Mouse (Mus musculus) MEL (cell line): Measurements from ENCODE around the gene Medag. TPM values are rescaled to one million over a fixed set of nuclear protein-coding genes. Genes with fewer than 3 reads are reported as not detected.

Experiments used
- DNase-seq: peaks from one replicate; pipeline ENCODE4 v3.0.0; 2011; ENCODE audit warnings: low read depth, low spot score
- H3K27ac ChIP-seq: 2 replicates; pipeline ENCODE4 v1.5.1; 2012; ENCODE audit warnings: low read depth, mild to moderate bottlenecking, control low read depth, low read length, moderate library complexity; ENCODE audit not compliant: control insufficient read depth
- H3K27me3 ChIP-seq, 2 experiments: fragments of 150-350 bp in 1 of 2; sonication (generic) in 1 of 2; 2 replicates each; pipeline ENCODE4 v1.6.1; 2012; ENCODE audit warnings: low read length in 2 of 2, mild to moderate bottlenecking in 2 of 2, improper control_type of control experiment in 1 of 2, moderate library complexity in 1 of 2; ENCODE audit not compliant: insufficient read depth in 2 of 2, control insufficient read depth in 1 of 2
- H3K36me3 ChIP-seq, 2 experiments: 2 replicates each; pipeline ENCODE4 v1.6.1; 2012 to 2014; ENCODE audit warnings: low read length in 2 of 2, improper control_type of control experiment in 1 of 2, inconsistent platforms in 1 of 2, mild to moderate bottlenecking in 1 of 2; ENCODE audit not compliant: insufficient read depth in 2 of 2, control insufficient read depth in 1 of 2
- H3K4me1 ChIP-seq, 2 experiments: fragments of 150-350 bp in 1 of 2; sonication (generic) in 1 of 2; 2 replicates each; pipeline ENCODE4 v1.6.1; 2012; ENCODE audit warnings: low read length in 2 of 2, improper control_type of control experiment in 1 of 2, mild to moderate bottlenecking in 1 of 2; ENCODE audit not compliant: insufficient read depth in 2 of 2, control insufficient read depth in 1 of 2
- H3K4me3 ChIP-seq, 2 experiments: fragments of 150-350 bp in 1 of 2; sonication (generic) in 1 of 2; 2 replicates each; pipeline ENCODE4 v1.5.1; 2012; ENCODE audit warnings: low read depth in 2 of 2, low read length in 2 of 2, mild to moderate bottlenecking in 2 of 2, moderate library complexity in 2 of 2, control low read depth in 1 of 2, improper control_type of control experiment in 1 of 2; ENCODE audit not compliant: control insufficient read depth in 1 of 2, insufficient read depth in 1 of 2
- H3K79me2 ChIP-seq: 2 replicates; pipeline ENCODE4 v1.6.1; 2012; ENCODE audit warnings: mild to moderate bottlenecking, low read length, moderate library complexity; ENCODE audit not compliant: control insufficient read depth, poor library complexity, insufficient read depth
- H3K9ac ChIP-seq: 2 replicates; pipeline ENCODE4 v1.6.1; 2012; ENCODE audit warnings: low read depth, mild to moderate bottlenecking, control low read depth, low read length, moderate library complexity; ENCODE audit not compliant: control insufficient read depth, poor library complexity, severe bottlenecking
- H3K9me3 ChIP-seq: fragments of 150-350 bp; sonication (generic); replicated peaks from 2 replicates; pipeline ENCODE4 v1.6.1; 2012; ENCODE audit warnings: mild to moderate bottlenecking, low read length, improper control_type of control experiment, moderate library complexity; ENCODE audit not compliant: insufficient read depth
- BHLHE40 ChIP-seq: IDR thresholded peaks from 2 replicates; pipeline ENCODE4 v1.6.1; 2012; ENCODE audit warnings: low read depth, mild to moderate bottlenecking, inconsistent platforms, low read length, improper control_type of control experiment, borderline replicate concordance
- CTCF ChIP-seq, 3 experiments: IDR thresholded peaks in 2 of 3; conservative IDR thresholded peaks in 1 of 3; 2 replicates each; pipeline ENCODE4 v1.5.1; 2011 to 2012; ENCODE audit warnings: low read length in 3 of 3, low read depth in 2 of 3, mild to moderate bottlenecking in 2 of 3, improper control_type of control experiment in 1 of 3, inconsistent platforms in 1 of 3, mixed read lengths in 1 of 3, moderate library complexity in 1 of 3; ENCODE audit not compliant: control insufficient read depth in 1 of 3, insufficient read depth in 1 of 3, poor library complexity in 1 of 3, severe bottlenecking in 1 of 3
- E2F4 ChIP-seq: IDR thresholded peaks from 2 replicates; pipeline ENCODE4 v1.6.1; 2011; ENCODE audit warnings: low read depth, low read length, improper control_type of control experiment, borderline replicate concordance
- ELF1 ChIP-seq: IDR thresholded peaks from 2 replicates; pipeline ENCODE4 v1.6.1; 2014; ENCODE audit warnings: low read depth, mild to moderate bottlenecking, inconsistent platforms, low read length, improper control_type of control experiment, moderate library complexity
- EP300 ChIP-seq, 2 experiments: IDR thresholded peaks; 2 replicates each; pipeline ENCODE4 v1.6.1; 2011; ENCODE audit warnings: improper control_type of control experiment in 2 of 2, low read length in 2 of 2, low read depth in 1 of 2, mild to moderate bottlenecking in 1 of 2
- GABPA ChIP-seq: IDR thresholded peaks from 2 replicates; pipeline ENCODE4 v1.6.1; 2012; ENCODE audit warnings: low read depth, mild to moderate bottlenecking, inconsistent platforms, low read length, improper control_type of control experiment, moderate library complexity
- GATA1 ChIP-seq: IDR thresholded peaks from 2 replicates; pipeline ENCODE4 v1.6.1; 2011; ENCODE audit warnings: low read depth, low read length, improper control_type of control experiment
- HCFC1 ChIP-seq: IDR thresholded peaks from 2 replicates; pipeline ENCODE4 v1.6.1; 2012; ENCODE audit warnings: low read depth, mild to moderate bottlenecking, inconsistent platforms, low read length, improper control_type of control experiment, moderate library complexity
- JUND ChIP-seq: IDR thresholded peaks from 2 replicates; pipeline ENCODE4 v1.6.1; 2011; ENCODE audit warnings: low read depth, mild to moderate bottlenecking, improper control_type of control experiment, low read length
- KAT2A ChIP-seq: conservative IDR thresholded peaks from 2 replicates; pipeline ENCODE4 v1.6.1; 2012; ENCODE audit warnings: low read depth, low read length, improper control_type of control experiment, inconsistent platforms
- MAFK ChIP-seq: IDR thresholded peaks from 2 replicates; pipeline ENCODE4 v1.6.1; 2011; ENCODE audit warnings: low read depth, mild to moderate bottlenecking, low read length, improper control_type of control experiment, borderline replicate concordance
- MEF2A ChIP-seq: IDR thresholded peaks from 2 replicates; pipeline ENCODE4 v1.6.1; 2014; ENCODE audit warnings: low read depth, mild to moderate bottlenecking, inconsistent platforms, low read length, improper control_type of control experiment; ENCODE audit not compliant: poor library complexity, insufficient replicate concordance, severe bottlenecking; ENCODE audit errors: extremely low read depth
- MXI1 ChIP-seq: IDR thresholded peaks from 2 replicates; pipeline ENCODE4 v1.6.1; 2011; ENCODE audit warnings: mild to moderate bottlenecking, low read depth, low read length, improper control_type of control experiment
- NELFE ChIP-seq: IDR thresholded peaks from 2 replicates; pipeline ENCODE4 v1.6.1; 2011; ENCODE audit warnings: low read depth, low read length, improper control_type of control experiment
- RAD21 ChIP-seq: IDR thresholded peaks from 2 replicates; pipeline ENCODE4 v1.6.1; 2011; ENCODE audit warnings: mild to moderate bottlenecking, low read depth, low read length, improper control_type of control experiment
- RCOR1 ChIP-seq: IDR thresholded peaks from 2 replicates; pipeline ENCODE4 v1.6.1; 2012; ENCODE audit warnings: low read depth, mild to moderate bottlenecking, inconsistent platforms, low read length, improper control_type of control experiment
- SMC3 ChIP-seq: IDR thresholded peaks from 2 replicates; pipeline ENCODE4 v1.6.1; 2011; ENCODE audit warnings: low read depth, low read length, improper control_type of control experiment
- TCF12 ChIP-seq: IDR thresholded peaks from 2 replicates; pipeline ENCODE4 v1.6.1; 2014; ENCODE audit warnings: low read depth, mild to moderate bottlenecking, inconsistent platforms, low read length, improper control_type of control experiment, moderate library complexity
- UBTF ChIP-seq: IDR thresholded peaks from 2 replicates; pipeline ENCODE4 v1.6.1; 2012; ENCODE audit warnings: low read depth, mild to moderate bottlenecking, inconsistent platforms, low read length, improper control_type of control experiment, moderate library complexity, borderline replicate concordance; ENCODE audit not compliant: insufficient read depth
- ZC3H11A ChIP-seq: IDR thresholded peaks from 2 replicates; pipeline ENCODE4 v1.6.1; 2012; ENCODE audit warnings: low read depth, mild to moderate bottlenecking, inconsistent platforms, low read length, improper control_type of control experiment
- ZNF384 ChIP-seq: IDR thresholded peaks from 2 replicates; pipeline ENCODE4 v1.6.1; 2012; ENCODE audit warnings: low read depth, mild to moderate bottlenecking, inconsistent platforms, low read length, improper control_type of control experiment
- polyA plus RNA-seq, 2 experiments: library from polyadenylated mRNA; stranded (reverse) in 1 of 2; unstranded in 1 of 2; fragments of >175 nt in 1 of 2; fragments of >200 nt in 1 of 2; gene quantifications; 2 replicates each; pipeline versions ENCODE4 v1.2.1 to v1.2.4; 2012; ENCODE audit warnings: low replicate concordance in 2 of 2, low read depth in 1 of 2; ENCODE audit not compliant: insufficient read length in 2 of 2, insufficient read depth in 1 of 2, missing spikeins in 1 of 2
- total RNA-seq: library from RNA; depleted of rRNA; stranded (reverse); fragments of 300-350 nt; gene quantifications from 2 replicates; pipeline ENCODE4 v1.2.3, GENCODE M21; 2012

The Medag gene
- total and polyA plus RNA-seq, 3 experiments: not detected

GRCm38 (mm10) chr5:149401446-149401975 is 10.0 kb upstream of the Medag start:
- Histone ChIP-seq H3K27ac (no peak overlapping the region), H3K4me3 (no peak overlapping the region), H3K27me3 (no peaks in the 10 kb centered on the region), H3K79me2 (no peaks in the 10 kb centered on the region), H3K36me3 (no peaks in the 10 kb centered on the region), H3K9ac (no peak overlapping the region), H3K4me1 (no peaks in the 10 kb centered on the region), H3K9me3 (no peaks in the 10 kb centered on the region)
- TF ChIP-seq RCOR1: no peak
- no peak for TF ChIP-seq SMC3
- TF ChIP-seq EP300 (IDR thresholded peaks at IDR 0.05; ENCODE audit: low read depth in 1 of 2, low read length in 2 of 2): no peak
- no peak for DNase-seq

- H3K4me1 ChIP-seq: no peaks in the 10 kb centered on the region
- no peaks in the 10 kb centered on the region for H3K27me3 ChIP-seq
- no peaks in the 10 kb centered on the region for H3K36me3 ChIP-seq
- H3K4me3 ChIP-seq: no peak overlapping the region
- H3K27ac ChIP-seq: no peak overlapping the region
- DNase-seq: no peak
- H3K79me2 ChIP-seq: no peaks in the 10 kb centered on the region
- TF ChIP-seq JUND: no peak
- no peak for TF ChIP-seq UBTF
- TF ChIP-seq RAD21: no peak
- TF ChIP-seq MEF2A: no peak
- no peak for TF ChIP-seq MXI1
- TF ChIP-seq SMC3: no peak
- no peak for TF ChIP-seq E2F4
- no peak for TF ChIP-seq ZNF384
- no peak for TF ChIP-seq BHLHE40
- TF ChIP-seq MAFK: no peak
- no peak for TF ChIP-seq GATA1
- TF ChIP-seq RCOR1: no peak
- no peak for TF ChIP-seq ELF1
- no peak for TF ChIP-seq TCF12
- TF ChIP-seq GABPA: no peak
- TF ChIP-seq KAT2A: no peak
- TF ChIP-seq CTCF (IDR thresholded peaks at IDR 0.05 in 2 of 3, conservative IDR thresholded peaks at IDR 0.05 in 1 of 3; ENCODE audit: control insufficient read depth in 1 of 3, insufficient read depth in 1 of 3, low read depth in 2 of 3, low read length in 3 of 3, poor library complexity in 1 of 3, severe bottlenecking in 1 of 3): no peak
- no peak for TF ChIP-seq HCFC1
- TF ChIP-seq NELFE: no peak
- no peak for TF ChIP-seq ZC3H11A
- no peaks in the 10 kb centered on the region for H3K9me3 ChIP-seq
- no peak overlapping the region for H3K9ac ChIP-seq
These were observed 9.5 kb upstream of the Medag start for GRCm38 (mm10) chr5:149402029-149402428.
